Mouse (Mus musculus) midbrain, embryonic 14.5 days (tissue): ENCODE data around the gene Ankrd17. TPM values are rescaled to one million over a fixed set of nuclear protein-coding genes. Genes with fewer than 3 reads are reported as not detected.

Source experiments
- ATAC-seq: fragments of 200-750 bp; cut with Nextera tagmentation; 2 replicates; pipeline ENCODE4 v1.8.0; 2017; ENCODE audit warnings: moderate number of reproducible peaks, moderate library complexity; ENCODE audit not compliant: low FRiP score, low TSS enrichment
- DNase-seq: peaks from one replicate; pipeline ENCODE4 v3.0.0-alpha.2; 2015
- H3K27ac ChIP-seq: fragments of 300-500 bp; sonication (generic); replicated peaks from 2 replicates; pipeline ENCODE4 v1.5.1; 2014; ENCODE audit warnings: mild to moderate bottlenecking, low read depth, low read length, moderate library complexity
- H3K27me3 ChIP-seq: fragments of 300-500 bp; sonication (generic); 2 replicates; pipeline ENCODE4 v1.6.1; 2014; ENCODE audit warnings: low read length, control low read depth, mixed read lengths; ENCODE audit not compliant: control insufficient read depth, insufficient read depth
- H3K36me3 ChIP-seq: fragments of 300-500 bp; sonication (generic); 2 replicates; pipeline ENCODE4 v1.6.1; 2014; ENCODE audit warnings: low read length, control low read depth; ENCODE audit not compliant: control insufficient read depth, insufficient read depth
- H3K4me1 ChIP-seq: fragments of 300-500 bp; sonication (generic); 2 replicates; pipeline ENCODE4 v1.6.1; 2014; ENCODE audit warnings: mild to moderate bottlenecking, antibody characterized with exemption, low read length, control low read depth; ENCODE audit not compliant: control insufficient read depth, insufficient read depth
- H3K4me2 ChIP-seq: fragments of 300-500 bp; sonication (generic); 2 replicates; pipeline ENCODE4 v1.6.1; 2014; ENCODE audit warnings: mild to moderate bottlenecking, low read length, moderate library complexity
- H3K4me3 ChIP-seq: fragments of 300-500 bp; sonication (generic); replicated peaks from 2 replicates; pipeline ENCODE4 v1.5.1; 2014; ENCODE audit warnings: low read depth, low read length
- H3K9ac ChIP-seq: fragments of 300-500 bp; sonication (generic); replicated peaks from 2 replicates; pipeline ENCODE4 v1.6.1; 2014; ENCODE audit warnings: mild to moderate bottlenecking, low read length, moderate library complexity
- H3K9me3 ChIP-seq: fragments of 300-500 bp; sonication (generic); 2 replicates; pipeline ENCODE4 v1.6.1; 2016; ENCODE audit warnings: low read length, control low read depth, mixed read lengths; ENCODE audit not compliant: control insufficient read depth
- WGBS: fragments of 180-500 bp; shearing (Covaris S2); extraction: QIAGEN DNeasy Blood & Tissue Kit; methylation state at CpG from one replicate; pipeline ENCODE4 v1.1.7; 2014; 5-methylcytosine and 5-hydroxymethylcytosine counted together
- polyA plus RNA-seq: library from polyadenylated mRNA; unstranded; fragments of >200 nt; fragmentation: Nextera tagmentation; extraction: Ambion mirVana; gene quantifications from 2 replicates; pipeline ENCODE4 v1.2.1, GENCODE M21; 2014

The Ankrd17 gene
- polyA plus RNA-seq, 1 experiment from 2014 or later, result 39.2 TPM

DNA sequence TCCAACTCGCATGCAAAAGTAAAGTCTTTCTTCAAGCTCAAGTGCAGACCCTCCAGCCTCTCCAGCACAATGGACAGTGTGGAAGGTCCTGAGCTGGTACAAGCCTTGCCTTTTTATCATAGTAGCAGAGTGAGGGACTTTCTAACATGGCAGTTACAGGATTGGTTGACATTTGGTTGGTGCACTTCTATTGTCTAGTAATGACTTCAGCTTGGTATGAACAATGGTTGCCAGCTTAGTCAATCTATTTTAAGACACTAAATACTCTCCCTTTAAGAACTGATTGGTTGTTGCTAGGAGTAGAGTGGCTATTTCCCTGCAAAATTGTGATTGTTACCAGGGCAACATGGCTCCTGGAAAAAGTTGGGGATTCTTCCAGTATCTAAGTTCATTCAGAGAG is 188.3 kb downstream of the Ankrd17 start:
- DNase-seq, result no peak
- no peak overlapping the region for H3K4me3 ChIP-seq
- ATAC-seq, result no peak
- no peaks in the 10 kb centered on the region for H3K4me1 ChIP-seq
- WGBS, result 94% methylated on average over 1 of the region's 1 CpGs
- no peak overlapping the region for H3K9ac ChIP-seq
- H3K27ac ChIP-seq, result no peak overlapping the region
- no peak overlapping the region for H3K4me2 ChIP-seq
- H3K9me3 ChIP-seq, result no peaks in the 10 kb centered on the region
- H3K36me3 ChIP-seq, result no peaks in the 10 kb centered on the region
- H3K27me3 ChIP-seq, result no peaks in the 10 kb centered on the region

Other genes with a start within 250 kb of the Ankrd17 start
- gene Cox18, start 142.6 kb downstream of the Ankrd17 start, polyA plus RNA-seq, result 33.1 and 35.9 TPM in 2 replicates
- 4.9 and 5.3 TPM in 2 replicates for gene Gm9958, start 627 bp upstream of the Ankrd17 start, polyA plus RNA-seq
- not detected in 2 replicates for gene Alb, start 94.3 kb upstream of the Ankrd17 start, polyA plus RNA-seq
- 0.35 TPM in 1 of 2 replicates, not detected in the other for gene Afp, start 124.2 kb upstream of the Ankrd17 start, polyA plus RNA-seq
- gene Afm, start 152.4 kb upstream of the Ankrd17 start, polyA plus RNA-seq, result not detected in 2 replicates
- gene 5830473C10Rik, start 194.5 kb upstream of the Ankrd17 start, polyA plus RNA-seq, result not detected in 2 replicates